Mouse (Mus musculus) monocyte, adult 2 months (primary cell): ENCODE measurements around the gene Med23.

Experiments used
- DNase-seq, 2 experiments: peaks; one replicate each; pipeline ENCODE4 v3.0.0; 2022; ENCODE audit warnings: low spot score in 2 of 2, low read depth in 1 of 2

Med23 gene

DNA sequence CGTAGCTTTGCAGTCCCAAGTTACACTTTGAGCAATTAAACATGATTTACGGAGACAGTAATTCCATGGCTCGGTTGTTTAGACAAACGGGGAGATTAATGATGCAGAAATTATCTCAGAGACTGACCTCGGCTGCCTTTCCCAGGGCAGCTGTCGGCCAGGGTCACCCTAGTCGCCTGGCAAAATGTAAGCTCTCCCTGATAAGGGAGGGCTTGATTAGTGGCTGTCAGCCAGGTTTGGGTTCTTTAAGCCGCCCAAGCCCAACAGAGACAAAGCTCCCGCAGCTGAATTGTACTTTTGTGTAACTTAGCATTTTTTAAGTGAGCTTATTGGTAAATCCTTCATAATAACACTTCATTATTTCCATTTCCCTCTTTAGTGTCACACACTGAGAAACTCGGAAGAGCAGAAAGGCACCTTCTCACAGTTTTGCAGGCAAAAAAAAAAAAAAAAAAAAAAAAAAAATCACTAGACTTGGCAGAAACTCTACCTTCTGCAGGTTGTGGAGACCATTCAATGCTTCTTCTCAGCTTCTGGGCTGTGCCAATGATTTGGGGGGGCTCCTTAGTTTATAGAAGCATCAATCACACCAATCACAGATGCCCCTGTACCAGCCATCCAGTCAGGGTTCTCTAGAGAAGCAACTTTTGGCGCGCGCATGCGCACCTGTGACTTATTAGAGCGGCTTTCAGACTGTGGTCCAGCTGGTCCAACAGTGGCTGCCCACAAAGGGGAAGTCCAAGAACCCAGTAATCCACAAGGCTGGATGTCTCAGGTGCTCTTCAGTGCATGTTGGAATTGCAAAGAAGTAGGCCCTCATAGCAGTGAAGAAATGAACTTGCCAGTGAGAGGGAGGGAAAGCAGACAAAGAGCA, 89.5 kb downstream of the Med23 start:
- no peak for DNase-seq

DNA sequence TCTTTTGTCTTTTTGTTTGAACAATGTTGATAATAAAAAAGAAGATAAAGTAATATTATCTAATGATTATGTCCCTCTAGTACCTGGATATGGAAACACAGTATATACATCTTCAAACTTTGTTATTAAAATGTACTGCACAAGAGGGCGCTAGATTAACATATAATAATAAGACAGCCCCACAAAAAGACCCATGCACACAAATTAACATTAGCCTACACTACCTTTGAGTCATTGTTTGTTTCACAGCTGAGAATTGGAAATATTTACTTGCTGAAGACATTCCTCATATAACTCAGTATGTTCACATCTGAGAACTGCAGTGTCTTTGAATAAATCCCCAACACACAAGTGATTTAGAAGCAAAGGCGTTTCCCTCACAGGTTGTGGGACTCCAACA, 91.3 kb downstream of the Med23 start:
- no peak for DNase-seq

DNA sequence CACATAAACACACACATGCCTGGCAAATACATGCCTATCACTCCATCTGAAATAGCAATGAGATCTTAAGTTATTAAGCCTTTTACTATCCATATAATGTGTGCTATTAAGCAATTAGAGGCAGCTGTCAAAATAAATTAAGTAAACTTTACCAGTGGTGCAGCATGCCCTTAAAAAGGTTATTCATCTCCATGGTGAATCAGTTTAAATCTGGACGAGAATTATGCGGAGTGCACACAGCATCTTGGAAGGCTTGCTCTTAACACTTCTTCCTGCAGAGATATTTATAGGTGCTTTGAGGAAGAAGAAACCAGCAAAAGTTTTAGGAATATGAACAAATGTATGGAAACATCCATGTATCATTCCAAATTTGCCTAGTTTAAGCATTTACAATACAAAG, 92.1 kb downstream of the Med23 start:
- DNase-seq, result no peak
